Mouse (Mus musculus): Measurements from ENCODE around the gene Cped1. TPM values are rescaled to one million over a fixed set of nuclear protein-coding genes. Genes with fewer than 3 reads are reported as not detected.

The Cped1 gene
- total and polyA plus RNA-seq, 2 experiments from 2014 or later: 3.6 to 13.2 TPM

DNA sequence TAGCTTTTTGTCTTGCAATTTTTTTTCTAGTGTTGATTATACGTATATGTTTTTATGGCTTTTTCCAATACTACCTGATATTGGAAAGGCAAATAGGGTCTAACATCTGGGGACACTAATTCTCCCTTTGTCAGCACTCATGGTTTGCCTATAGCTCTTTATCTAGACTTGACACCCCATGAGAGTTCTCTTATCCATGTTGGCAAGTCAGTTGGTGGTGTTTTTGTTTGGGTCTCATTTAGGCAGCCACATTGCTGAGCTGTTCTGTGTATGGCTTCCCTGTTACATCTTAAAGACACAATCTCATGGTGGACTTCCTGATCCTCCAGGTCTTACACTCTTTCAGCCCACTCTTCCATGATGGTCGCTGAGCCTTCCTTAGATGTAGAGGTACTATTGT is 42.1 kb downstream of the Cped1 start:
- DNase-seq (ENCODE audit: low spot score): no peak
- WGBS: 92% methylated on average over 2 of the region's 2 CpGs
- Histone ChIP-seq H3K27me3 (ENCODE audit: control insufficient read depth, insufficient read depth, low read length) (no peaks in the 10 kb centered on the region), H3K4me3 (ENCODE audit: low read depth, low read length) (no peak overlapping the region), H3K9ac (replicated peaks; ENCODE audit: low read depth, low read length) (no peak overlapping the region), H3K4me2 (ENCODE audit: low read depth, low read length) (no peak overlapping the region), H3K4me1 (ENCODE audit: control insufficient read depth, insufficient read depth) (no peaks in the 10 kb centered on the region), H3K27ac (ENCODE audit: low read depth) (no peak overlapping the region), H3K9me3 (replicated peaks; ENCODE audit: control insufficient read depth, low read length) (no peaks in the 10 kb centered on the region), H3K36me3 (replicated peaks; ENCODE audit: control insufficient read depth, insufficient read depth, low read length) (no peaks in the 10 kb centered on the region)
- ATAC-seq (ENCODE audit: insufficient read depth, low read depth): no peak
- TF ChIP-seq EP300 (IDR thresholded peaks at IDR 0.05; ENCODE audit: low read depth) (no peak), CTCF (IDR thresholded peaks at IDR 0.05; ENCODE audit: low read depth) (no peak)

DNA sequence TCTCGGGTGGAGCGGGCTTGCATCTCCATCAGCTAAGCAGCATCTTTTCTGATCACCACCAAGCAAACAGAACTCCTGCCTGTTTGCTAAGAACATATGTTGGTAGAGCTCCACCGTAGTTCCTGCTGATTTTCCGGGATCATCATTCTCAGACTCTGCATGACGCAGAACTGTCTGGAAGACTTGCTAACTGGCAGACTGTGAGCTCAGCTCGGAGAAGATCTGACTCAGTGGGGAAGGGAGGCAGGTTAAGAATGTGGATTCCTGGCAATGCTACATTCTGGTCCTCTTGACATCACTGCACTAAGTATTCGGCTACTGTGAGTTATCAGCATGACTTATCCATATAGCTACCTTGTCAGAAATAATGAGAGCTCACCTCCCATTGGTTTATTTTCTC is 44.7 kb downstream of the Cped1 start:
- Histone ChIP-seq H3K9me3 (replicated peaks; ENCODE audit: control insufficient read depth, low read length) (no peaks in the 10 kb centered on the region), H3K27ac (ENCODE audit: low read depth) (no peak overlapping the region), H3K9ac (replicated peaks; ENCODE audit: low read depth, low read length) (no peak overlapping the region), H3K27me3 (ENCODE audit: control insufficient read depth, insufficient read depth, low read length) (no peaks in the 10 kb centered on the region), H3K36me3 (replicated peaks; ENCODE audit: control insufficient read depth, insufficient read depth, low read length) (no peaks in the 10 kb centered on the region), H3K4me2 (ENCODE audit: low read depth, low read length) (no peak overlapping the region), H3K4me1 (ENCODE audit: control insufficient read depth, insufficient read depth) (no peaks in the 10 kb centered on the region), H3K4me3 (ENCODE audit: low read depth, low read length) (no peak overlapping the region)
- no peak for DNase-seq (ENCODE audit: low spot score)
- TF ChIP-seq CTCF (IDR thresholded peaks at IDR 0.05; ENCODE audit: low read depth): no peak
- no peak for TF ChIP-seq EP300 (IDR thresholded peaks at IDR 0.05; ENCODE audit: low read depth)
- WGBS: 50% methylated on average over 7 of the region's 7 CpGs
- no peak for ATAC-seq (ENCODE audit: insufficient read depth, low read depth)

DNA sequence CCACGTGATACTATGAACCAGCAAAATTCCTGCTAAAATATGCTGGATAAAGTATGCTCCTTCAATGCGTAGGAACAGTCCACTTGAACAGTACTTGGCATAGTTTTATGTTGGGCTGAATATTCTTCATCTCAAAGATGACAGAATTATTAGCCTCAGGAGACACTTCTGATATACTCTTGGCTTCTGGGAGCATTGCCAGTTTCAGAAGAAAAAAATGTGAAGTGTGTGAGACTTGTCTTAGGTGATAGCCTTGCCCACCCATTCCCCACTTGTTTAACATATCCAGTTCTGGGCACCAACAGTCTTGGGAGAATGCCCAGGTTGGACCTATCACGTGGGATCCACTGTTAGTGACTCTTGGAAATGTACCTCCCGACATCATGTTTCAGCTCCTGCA is 47.5 kb downstream of the Cped1 start:
- Histone ChIP-seq H3K36me3 (replicated peaks; ENCODE audit: control insufficient read depth, insufficient read depth, low read length) (no peaks in the 10 kb centered on the region), H3K9me3 (replicated peaks; ENCODE audit: control insufficient read depth, low read length) (no peaks in the 10 kb centered on the region), H3K4me2 (ENCODE audit: low read depth, low read length) (no peak overlapping the region), H3K9ac (replicated peaks; ENCODE audit: low read depth, low read length) (no peak overlapping the region), H3K27ac (ENCODE audit: low read depth) (no peak overlapping the region), H3K4me1 (ENCODE audit: control insufficient read depth, insufficient read depth) (no peaks in the 10 kb centered on the region), H3K27me3 (ENCODE audit: control insufficient read depth, insufficient read depth, low read length) (no peaks in the 10 kb centered on the region), H3K4me3 (ENCODE audit: low read depth, low read length) (no peak overlapping the region)
- ATAC-seq (ENCODE audit: insufficient read depth, low read depth): no peak
- TF ChIP-seq EP300 (IDR thresholded peaks at IDR 0.05; ENCODE audit: low read depth) (no peak), CTCF (IDR thresholded peaks at IDR 0.05; ENCODE audit: low read depth) (no peak)
- DNase-seq (ENCODE audit: low spot score): no peak
- 40% methylated on average over 4 of the region's 4 CpGs for WGBS

DNA sequence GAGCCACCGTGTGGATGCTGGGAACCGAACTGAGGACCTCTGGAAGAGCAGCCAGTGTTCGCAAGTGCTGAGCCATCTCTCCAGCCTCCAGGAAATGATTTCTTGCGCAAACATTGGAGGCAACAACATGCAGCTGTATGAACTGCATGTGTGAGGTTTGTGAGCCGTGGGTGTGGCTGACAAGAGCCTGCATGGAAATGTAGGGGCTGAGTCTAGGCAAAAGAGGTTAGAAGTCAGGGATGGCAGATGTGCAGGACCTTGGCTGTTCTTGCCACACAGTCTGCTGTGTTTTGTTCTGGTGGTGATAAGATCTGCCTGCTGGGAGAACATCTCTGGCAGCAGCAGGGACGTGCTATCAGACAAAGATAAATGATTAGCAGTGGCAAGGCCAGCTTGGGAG is 49.7 kb downstream of the Cped1 start:
- TF ChIP-seq EP300 (IDR thresholded peaks at IDR 0.05; ENCODE audit: low read depth): no peak
- 60% methylated on average over 6 of the region's 6 CpGs for WGBS
- H3K36me3 ChIP-seq (replicated peaks; ENCODE audit: control insufficient read depth, insufficient read depth, low read length): no peaks in the 10 kb centered on the region
- H3K9me3 ChIP-seq (replicated peaks; ENCODE audit: control insufficient read depth, low read length): no peaks in the 10 kb centered on the region
- no peaks in the 10 kb centered on the region for H3K27me3 ChIP-seq (ENCODE audit: control insufficient read depth, insufficient read depth, low read length)
- no peak overlapping the region for H3K4me3 ChIP-seq (ENCODE audit: low read depth, low read length)
- no peak overlapping the region for H3K27ac ChIP-seq (ENCODE audit: low read depth)
- H3K4me2 ChIP-seq (ENCODE audit: low read depth, low read length): no peak overlapping the region
- ATAC-seq (ENCODE audit: insufficient read depth, low read depth): no peak
- no peak for DNase-seq (ENCODE audit: low spot score)
- H3K9ac ChIP-seq (replicated peaks; ENCODE audit: low read depth, low read length): no peak overlapping the region
- no peaks in the 10 kb centered on the region for H3K4me1 ChIP-seq (ENCODE audit: control insufficient read depth, insufficient read depth)

DNA sequence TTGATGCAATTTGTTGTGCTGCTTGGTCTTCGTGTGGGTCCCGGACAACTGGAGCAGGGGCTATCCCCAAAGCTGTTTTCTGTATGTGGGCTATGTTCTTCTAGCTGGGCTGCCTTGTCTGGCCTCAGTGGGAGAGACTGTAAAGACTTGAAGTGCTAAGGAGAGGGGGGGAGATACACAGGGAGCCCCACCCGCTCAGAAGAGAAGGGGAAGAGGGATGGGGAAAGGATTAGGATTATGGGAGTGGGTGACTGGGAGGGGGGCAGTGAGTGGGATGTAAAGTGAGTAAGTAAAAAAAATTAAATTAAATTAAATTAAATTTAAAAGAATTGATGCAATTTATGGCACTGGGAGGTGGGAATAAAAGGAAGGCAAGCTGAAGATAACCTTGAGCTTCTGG is 50.2 kb downstream of the Cped1 start:
- DNase-seq (ENCODE audit: low spot score) (no peak), ATAC-seq (ENCODE audit: insufficient read depth, low read depth) (no peak)

DNA sequence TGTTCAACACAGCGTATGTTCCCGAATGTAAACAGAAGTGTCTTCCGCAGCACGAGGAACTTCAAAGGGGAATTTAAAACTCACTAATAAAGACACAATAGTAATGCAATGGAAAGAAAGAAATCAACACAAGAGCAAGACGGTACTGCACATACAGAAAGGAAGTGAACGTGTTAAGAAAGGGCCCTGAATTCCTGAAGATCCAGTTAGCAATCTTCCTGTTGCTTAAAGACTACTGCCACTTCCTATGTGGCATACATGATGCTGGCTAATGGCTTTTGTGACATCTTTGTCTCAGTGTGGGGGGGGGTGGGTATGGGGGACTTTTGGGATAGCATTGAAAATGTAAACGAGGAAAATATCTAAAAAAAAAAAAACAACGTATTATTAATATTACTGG is 50.7 kb downstream of the Cped1 start:
- no peak for TF ChIP-seq CTCF (IDR thresholded peaks at IDR 0.05; ENCODE audit: low read depth)
- no peak for TF ChIP-seq EP300 (IDR thresholded peaks at IDR 0.05; ENCODE audit: low read depth)
- Histone ChIP-seq H3K27ac (ENCODE audit: low read depth) (no peak overlapping the region), H3K4me3 (ENCODE audit: low read depth, low read length) (no peak overlapping the region), H3K9me3 (replicated peaks; ENCODE audit: control insufficient read depth, low read length) (no peaks in the 10 kb centered on the region), H3K27me3 (ENCODE audit: control insufficient read depth, insufficient read depth, low read length) (no peaks in the 10 kb centered on the region), H3K9ac (replicated peaks; ENCODE audit: low read depth, low read length) (no peak overlapping the region), H3K36me3 (replicated peaks; ENCODE audit: control insufficient read depth, insufficient read depth, low read length) (no peaks in the 10 kb centered on the region), H3K4me2 (ENCODE audit: low read depth, low read length) (no peak overlapping the region), H3K4me1 (ENCODE audit: control insufficient read depth, insufficient read depth) (no peaks in the 10 kb centered on the region)
- DNase-seq (ENCODE audit: low spot score): no peak
- WGBS: 78% methylated on average over 8 of the region's 8 CpGs
- no peak for ATAC-seq (ENCODE audit: insufficient read depth, low read depth)

More for the DNA sequence above, 50.2 kb downstream of the Cped1 start:
- no peaks in the 10 kb centered on the region for H3K27me3 ChIP-seq (ENCODE audit: control insufficient read depth, insufficient read depth, low read length)
- H3K27ac ChIP-seq (ENCODE audit: low read depth): no peak overlapping the region
- TF ChIP-seq CTCF (IDR thresholded peaks at IDR 0.05; ENCODE audit: low read depth) (no peak), EP300 (IDR thresholded peaks at IDR 0.05; ENCODE audit: low read depth) (no peak)
- no peak overlapping the region for H3K9ac ChIP-seq (replicated peaks; ENCODE audit: low read depth, low read length)
- no peaks in the 10 kb centered on the region for H3K4me1 ChIP-seq (ENCODE audit: control insufficient read depth, insufficient read depth)
- H3K36me3 ChIP-seq (replicated peaks; ENCODE audit: control insufficient read depth, insufficient read depth, low read length): no peaks in the 10 kb centered on the region
- no peak overlapping the region for H3K4me3 ChIP-seq (ENCODE audit: low read depth, low read length)
- no peak overlapping the region for H3K4me2 ChIP-seq (ENCODE audit: low read depth, low read length)
- WGBS: 77% methylated on average over 3 of the region's 3 CpGs
- no peaks in the 10 kb centered on the region for H3K9me3 ChIP-seq (replicated peaks; ENCODE audit: control insufficient read depth, low read length)
